Mouse (Mus musculus) heart, adult 18-20 months (tissue): ENCODE data around the gene Dcun1d1. TPM values are rescaled to one million over a fixed set of nuclear protein-coding genes. Genes with fewer than 3 reads are reported as not detected.

Experiments used
- total RNA-seq, 2 experiments: library from RNA; stranded (reverse); gene quantifications; 2 replicates each; pipeline ENCODE4 v1.2.3; 2021

Dcun1d1 gene
- total RNA-seq, 2 experiments from 2014 or later: 57.4 to 61.0 TPM

Other genes with a start within 250 kb of the Dcun1d1 start
- gene Atp11b, start 183.3 kb downstream of the Dcun1d1 start, total RNA-seq: 10 to 100 TPM; 19.9 to 29.3 TPM
- 100 to 1,000 TPM in 1 of 2 experiments, 10 to 100 TPM in 1; 91.4 to 102 TPM for gene Mccc1, start 63.2 kb upstream of the Dcun1d1 start, total RNA-seq
- not detected for gene Ccdc144b, start 116.1 kb upstream of the Dcun1d1 start, total RNA-seq
- 10 to 100 TPM; 47.5 to 48.1 TPM for gene Acad9, start 128.5 kb upstream of the Dcun1d1 start, total RNA-seq
- 1 to 10 TPM; 3.6 to 3.8 TPM for gene D3Ertd254e, start 213.6 kb upstream of the Dcun1d1 start, total RNA-seq